Mouse (Mus musculus): ENCODE results near the gene Olfr223.
"Not testable (repeated sequence)": the region's sequence is repeated elsewhere in the genome, so short reads cannot be mapped to it uniquely, and the experiment has no call there.

Gene Olfr223

GRCm38 (mm10) chr11:59589496-59589895, 3.6 kb downstream of the Olfr223 start:
- no peak for DNase-seq

- no peak for DNase-seq
These were observed 8.6 kb downstream of the Olfr223 start for GRCm38 (mm10) chr11:59584539-59584938.

- not testable (repeated sequence) for DNase-seq
These were observed 17.0 kb downstream of the Olfr223 start, which contains the start of gene Olfr222 for GRCm38 (mm10) chr11:59576135-59576534. Gene Olfr222 (minus strand): TSS chr11:59576235.

- DNase-seq: no peak
These were observed 17.4 kb downstream of the Olfr223 start for GRCm38 (mm10) chr11:59575726-59576125.

GRCm38 (mm10) chr11:59569306-59569705, 23.8 kb downstream of the Olfr223 start:
- no peak for DNase-seq

- DNase-seq: no peak
These were observed 30.3 kb downstream of the Olfr223 start for GRCm38 (mm10) chr11:59562837-59563236.

- no peak for DNase-seq
These were observed 30.8 kb downstream of the Olfr223 start for GRCm38 (mm10) chr11:59562336-59562735.

GRCm38 (mm10) chr11:59560906-59561305, 32.2 kb downstream of the Olfr223 start:
- DNase-seq: no peak

- no peak for DNase-seq
These were observed 38.6 kb downstream of the Olfr223 start for GRCm38 (mm10) chr11:59554535-59554934.

- no peak for DNase-seq
These were observed 39.0 kb downstream of the Olfr223 start for GRCm38 (mm10) chr11:59554127-59554526.

GRCm38 (mm10) chr11:59544005-59544404, 49.1 kb downstream of the Olfr223 start:
- DNase-seq: no peak

- DNase-seq: no peak
These were observed 49.7 kb downstream of the Olfr223 start for GRCm38 (mm10) chr11:59543376-59543775.

GRCm38 (mm10) chr11:59542442-59542841, 50.6 kb downstream of the Olfr223 start:
- no peak for DNase-seq

GRCm38 (mm10) chr11:59541324-59541723, 51.8 kb downstream of the Olfr223 start, which contains the start of gene Nlrp3:
Gene Nlrp3 (plus strand): TSS chr11:59541568.
- DNase-seq: no peak

GRCm38 (mm10) chr11:59540123-59540522, 53.0 kb downstream of the Olfr223 start:
- no peak for DNase-seq

All from cerebellum, adult 9-11 months (tissue).